Mouse (Mus musculus): Measurements from ENCODE around the gene Ttc8. TPM values are rescaled to one million over a fixed set of nuclear protein-coding genes. Genes with fewer than 3 reads are reported as not detected.
"Not testable (repeated sequence)": the region's sequence is repeated elsewhere in the genome, so short reads cannot be mapped to it uniquely, and the experiment has no call there.

Ttc8 gene
- 7.4 and 14.5 TPM in 2 replicates for total RNA-seq (2014; fragmentation: Nextera tagmentation)
- total RNA-seq (2017), result 0.70 and 16.3 TPM in 2 replicates

DNA sequence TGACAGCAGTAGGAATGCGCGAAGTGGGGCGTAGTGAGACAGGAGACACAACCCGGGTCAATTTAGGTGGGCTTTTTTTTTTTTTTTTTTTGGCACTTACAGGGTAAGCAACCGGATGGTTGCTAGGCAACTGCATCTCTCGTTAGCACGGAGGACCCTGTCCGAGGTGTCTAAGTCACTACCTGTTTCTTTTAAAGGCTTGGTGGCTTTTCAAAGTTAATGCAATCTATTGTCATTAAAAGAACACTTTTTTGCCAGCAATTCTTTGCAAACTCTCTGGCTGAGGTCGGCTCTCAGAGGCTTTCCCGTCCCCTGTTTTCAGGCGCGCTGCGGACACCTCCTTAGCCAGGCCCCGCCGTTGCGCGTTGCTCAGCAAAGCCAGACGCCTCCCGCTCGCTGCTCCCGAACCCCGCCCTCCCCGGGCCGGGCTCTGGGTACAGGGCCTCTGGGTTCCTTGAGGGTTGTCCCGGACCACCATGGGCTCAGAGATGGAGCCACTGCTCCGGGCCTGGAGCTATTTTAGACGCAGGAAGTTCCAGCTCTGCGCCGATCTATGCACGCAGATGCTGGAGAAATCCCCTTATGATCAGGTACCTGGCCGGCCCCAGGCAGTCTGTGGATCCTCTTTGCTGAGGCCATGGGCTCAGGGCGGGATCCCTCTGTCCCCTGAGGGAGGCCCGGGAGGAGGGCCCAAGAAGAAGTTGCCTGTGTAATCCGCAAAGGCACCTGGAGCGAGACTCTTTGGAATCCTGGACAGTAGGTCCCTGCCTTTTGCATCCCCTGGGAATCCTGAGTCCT, at the start of gene Ttc8:
Gene Ttc8 (plus strand): TSS at position 381 of the 798 bp plus-strand sequence.
- peak; percentile 99 for ATAC-seq (replicated peaks; ENCODE audit: low FRiP score, low TSS enrichment, poor library complexity, severe bottlenecking)

DNA sequence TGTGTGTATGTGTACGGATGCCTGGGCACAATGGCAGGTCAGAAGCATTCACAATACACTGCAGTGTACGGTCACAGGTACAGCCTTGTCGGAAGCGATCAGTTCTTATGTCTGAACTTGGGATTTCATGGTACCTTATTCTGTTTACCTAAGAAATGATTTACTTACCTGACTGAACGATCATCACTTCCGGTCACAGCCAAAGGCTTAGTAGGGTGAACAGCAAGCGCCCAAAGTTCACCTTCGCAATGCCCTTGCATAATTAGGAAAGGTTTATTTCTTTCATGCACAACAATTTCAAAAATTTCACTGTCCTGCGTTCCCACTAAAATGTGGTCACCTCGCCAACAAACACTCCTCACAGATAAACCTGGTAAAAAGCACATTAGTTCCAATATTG, 47.5 kb upstream of the Ttc8 start:
- no peak for ATAC-seq (replicated peaks; ENCODE audit: low FRiP score, low TSS enrichment, poor library complexity, severe bottlenecking)

DNA sequence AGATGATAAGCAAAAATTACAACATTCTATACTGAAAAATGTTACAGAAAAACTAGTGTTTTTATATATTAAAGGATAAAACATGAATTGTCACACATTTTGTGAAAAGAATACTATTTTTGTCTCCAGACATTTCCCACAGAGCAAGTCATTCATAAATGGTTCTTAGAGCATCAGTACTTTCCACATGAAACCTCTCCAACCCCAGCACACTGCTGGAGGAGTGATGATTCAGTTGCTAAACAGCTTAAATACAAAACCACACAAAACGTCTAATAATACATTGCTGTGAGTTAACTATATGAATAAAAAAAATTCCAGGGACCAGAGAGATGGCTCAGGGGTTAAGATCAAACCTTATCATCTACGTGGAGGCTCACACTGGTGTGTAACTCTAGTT, 45.2 kb upstream of the Ttc8 start:
- no peak for ATAC-seq (replicated peaks; ENCODE audit: low FRiP score, low TSS enrichment, poor library complexity, severe bottlenecking)

DNA sequence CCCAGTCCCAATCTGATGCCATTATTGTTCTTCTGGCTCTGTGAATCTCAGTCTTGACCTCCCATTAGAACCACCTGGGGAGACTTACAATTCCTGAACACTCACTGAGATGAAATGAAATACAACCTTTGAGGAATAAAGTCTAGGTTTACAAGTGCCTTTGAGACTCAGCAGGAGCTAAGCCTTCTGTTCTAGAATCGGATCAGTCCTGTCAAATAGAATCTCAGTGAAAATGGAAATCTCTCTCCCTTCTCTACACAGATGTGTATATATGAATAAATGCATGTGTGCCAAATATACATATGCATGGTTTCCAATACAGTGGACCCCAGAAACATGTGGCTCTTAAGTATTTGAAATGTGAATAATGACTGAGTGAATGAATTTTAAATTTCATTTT, 41.7 kb upstream of the Ttc8 start:
- no peak for ATAC-seq (replicated peaks; ENCODE audit: low FRiP score, low TSS enrichment, poor library complexity, severe bottlenecking)

DNA sequence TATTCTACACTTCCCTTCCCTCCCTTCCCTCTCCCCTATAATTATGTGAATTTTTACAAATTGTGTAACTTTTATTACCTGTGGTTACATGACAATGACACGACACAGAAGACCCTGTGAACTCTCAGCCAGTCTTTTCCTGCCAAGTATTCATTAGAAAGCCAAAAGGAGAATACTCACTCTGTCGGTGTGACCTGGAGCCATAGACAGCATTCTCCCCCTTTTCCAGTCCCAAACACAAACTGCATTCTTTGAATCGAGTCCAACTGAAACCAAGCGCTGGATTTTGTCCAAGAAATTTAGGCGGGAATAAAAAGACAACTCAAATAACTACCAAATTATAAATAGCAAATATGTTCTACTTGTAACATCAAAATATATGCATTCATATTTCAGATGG, 38.6 kb upstream of the Ttc8 start:
- no peak for ATAC-seq (replicated peaks; ENCODE audit: low FRiP score, low TSS enrichment, poor library complexity, severe bottlenecking)

DNA sequence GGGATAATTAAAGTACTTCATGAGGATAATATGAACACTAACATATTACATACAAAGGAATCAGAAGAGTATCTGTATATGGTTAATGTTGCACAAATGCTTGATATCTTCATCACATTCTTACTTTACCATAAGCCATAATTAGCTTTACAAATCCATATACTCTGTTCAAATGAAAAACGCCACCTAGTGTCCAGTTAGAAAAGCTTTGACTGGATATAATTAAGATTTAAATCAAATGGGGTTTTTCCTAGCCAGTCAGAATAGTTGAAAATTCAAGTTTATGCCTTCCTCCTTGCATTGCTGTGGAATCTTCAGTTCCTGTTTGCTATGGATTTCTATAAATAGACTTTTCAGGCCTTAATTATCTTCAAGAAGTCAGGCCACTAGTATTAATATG, 35.9 kb upstream of the Ttc8 start:
- peak; percentile 80 for ATAC-seq (replicated peaks; ENCODE audit: low FRiP score, low TSS enrichment, poor library complexity, severe bottlenecking)

DNA sequence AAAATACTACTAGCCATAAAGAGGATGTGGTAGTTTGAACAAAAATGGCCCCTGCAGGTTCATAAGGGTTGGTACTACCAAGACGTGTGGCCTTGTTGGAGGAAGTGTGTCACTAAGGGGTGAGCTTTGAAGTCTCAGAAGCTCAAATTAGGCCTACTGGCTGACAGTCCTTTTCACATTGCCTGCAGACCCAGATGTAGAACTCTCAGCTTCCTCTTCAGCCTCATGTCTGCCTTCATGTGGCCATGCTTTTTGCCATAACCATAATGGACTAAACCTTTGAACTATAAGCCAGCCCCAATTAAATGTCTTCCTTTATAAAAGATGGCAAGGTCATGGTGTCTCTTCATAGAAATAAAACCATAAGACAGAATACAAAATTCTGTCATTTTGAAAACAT, 23.6 kb upstream of the Ttc8 start:
- ATAC-seq (replicated peaks; ENCODE audit: low FRiP score, low TSS enrichment, poor library complexity, severe bottlenecking), result no peak

DNA sequence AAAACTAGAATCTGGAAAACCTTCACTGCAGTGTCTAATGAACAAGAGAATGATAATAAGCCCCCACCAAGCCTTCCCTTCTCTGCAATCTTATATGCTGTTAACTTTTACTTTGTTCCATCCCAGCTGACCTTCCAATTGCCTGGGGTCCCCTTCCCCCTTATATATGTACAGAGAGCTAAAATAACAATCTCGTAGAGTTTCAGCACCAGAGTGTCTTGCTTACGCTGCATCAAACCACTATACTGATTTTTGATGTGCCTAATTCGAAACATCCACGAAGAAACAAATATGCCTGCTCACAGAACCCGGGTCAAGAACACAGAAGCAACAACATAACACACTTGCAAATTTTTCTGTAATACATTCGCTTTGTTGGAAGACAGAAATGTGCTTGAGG, 20.7 kb upstream of the Ttc8 start:
- no peak for ATAC-seq (replicated peaks; ENCODE audit: low FRiP score, low TSS enrichment, poor library complexity, severe bottlenecking)

DNA sequence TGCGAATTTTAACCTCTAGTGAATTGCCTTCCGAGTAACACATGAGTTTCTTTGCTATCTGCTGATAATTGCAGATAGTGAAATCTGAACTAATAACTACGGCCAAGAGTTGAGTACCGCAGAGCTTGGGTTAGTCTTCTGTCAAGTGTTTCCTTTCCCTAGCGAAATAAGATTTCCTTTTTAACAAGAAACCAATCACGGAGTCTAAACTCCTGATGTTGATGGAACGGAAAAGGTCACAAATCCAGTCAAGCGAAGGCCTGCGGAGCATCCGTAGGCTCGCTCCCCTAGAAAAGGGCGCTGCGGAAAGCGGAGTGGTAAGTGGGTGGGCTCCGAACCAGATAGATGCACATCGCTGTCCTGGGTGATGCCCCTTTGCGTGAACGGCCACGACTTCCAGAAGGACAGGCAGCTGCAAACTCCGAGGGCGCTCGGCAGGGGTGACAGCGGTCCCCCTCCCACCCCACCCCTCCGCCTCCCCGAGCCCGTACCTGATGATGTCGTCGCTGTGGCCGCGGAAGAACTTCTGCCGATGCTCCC, 20.0 kb upstream of the Ttc8 start:
- 0 out of 2 replicates have a peak, but pooled peaks have one; percentile 35 for ATAC-seq (replicated peaks; ENCODE audit: low FRiP score, low TSS enrichment, poor library complexity, severe bottlenecking)

DNA sequence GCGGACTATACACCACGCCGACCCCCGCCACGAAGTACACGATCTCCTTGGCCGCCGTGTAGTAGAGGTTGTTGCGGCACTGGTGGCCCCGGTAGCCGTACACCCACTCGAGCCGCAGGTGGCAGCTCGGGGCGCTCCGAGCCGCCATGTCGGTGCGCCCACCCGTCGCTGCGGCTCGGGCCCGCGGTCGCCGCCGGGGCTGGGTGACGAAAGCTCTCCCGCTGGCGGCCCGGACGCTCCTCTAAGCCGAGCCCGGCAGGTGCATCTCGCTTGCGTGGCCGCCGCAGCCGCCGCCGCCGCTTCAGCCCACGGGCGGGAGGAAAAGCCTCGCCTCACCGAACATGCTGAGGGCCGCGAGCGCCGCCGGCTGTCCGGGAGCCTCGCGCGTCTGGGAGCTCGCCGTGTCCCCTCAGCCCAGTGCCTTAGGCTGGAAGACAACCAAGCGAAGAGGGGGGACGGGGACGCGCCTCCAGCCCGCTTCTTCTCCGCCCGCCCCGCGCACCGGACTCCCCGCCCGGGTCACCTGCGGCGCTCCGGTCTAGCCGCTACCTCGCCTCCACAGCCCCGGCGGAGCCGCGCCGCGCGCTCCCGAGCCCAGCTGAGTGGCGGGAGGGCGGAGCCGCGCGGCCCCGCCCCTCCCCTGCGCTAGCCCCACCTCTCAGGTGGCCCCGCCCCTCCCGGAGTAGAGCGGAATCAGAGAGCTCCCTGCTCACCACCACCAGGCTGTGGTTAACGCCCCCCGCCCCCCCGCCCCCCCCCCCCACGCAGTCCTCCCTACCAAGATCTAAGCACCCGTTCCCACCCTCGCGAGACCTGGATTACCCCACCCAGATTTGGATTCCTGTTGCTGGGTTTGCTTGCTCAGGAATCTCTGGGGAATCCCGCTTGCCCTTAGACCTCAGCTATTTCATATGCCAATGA, 19.2 kb upstream of the Ttc8 start, which contains the start of gene Eml5:
Gene Eml5 (minus strand): TSS at position 604 of the 921 bp plus-strand sequence.
- peak; percentile 88 for ATAC-seq (replicated peaks; ENCODE audit: low FRiP score, low TSS enrichment, poor library complexity, severe bottlenecking)

DNA sequence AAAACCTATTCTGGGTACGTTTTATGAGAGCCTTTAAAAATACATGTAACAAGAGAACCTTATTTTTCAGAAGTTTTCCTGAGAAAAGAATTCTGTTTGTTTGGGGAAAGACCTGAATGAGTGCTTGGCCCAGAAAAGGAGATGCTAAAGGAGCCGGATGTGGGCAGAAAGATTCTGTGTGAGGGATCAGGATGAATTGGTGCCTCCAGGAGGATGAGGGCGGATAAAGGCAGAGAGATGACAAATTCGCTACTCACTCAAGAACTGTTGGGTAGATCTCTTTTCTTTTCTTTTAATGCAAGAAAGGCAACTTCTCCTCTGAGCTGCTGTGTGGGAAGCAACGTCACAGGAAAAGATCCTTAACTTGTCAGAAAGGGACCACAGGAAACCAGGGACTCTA, 14.9 kb upstream of the Ttc8 start:
- ATAC-seq (replicated peaks; ENCODE audit: low FRiP score, low TSS enrichment, poor library complexity, severe bottlenecking), result no peak

DNA sequence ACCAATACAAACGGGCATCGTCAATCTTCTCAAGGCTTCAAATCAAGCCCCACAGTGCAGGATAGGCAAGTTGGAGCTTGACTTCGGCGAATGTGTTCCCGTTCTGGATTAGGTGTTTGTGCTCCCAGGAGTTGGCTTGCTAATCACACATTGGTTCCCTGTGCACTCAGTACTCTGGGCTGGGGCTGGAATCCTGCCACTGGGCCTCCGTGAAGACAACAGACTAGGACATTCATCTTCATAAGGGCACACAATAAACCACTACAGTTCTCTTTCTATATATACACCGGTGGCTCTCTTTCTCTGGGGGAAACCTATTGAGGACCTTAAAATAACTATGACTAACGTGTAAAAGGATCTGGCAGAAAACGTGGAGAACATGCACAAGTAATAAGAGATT, 10.3 kb upstream of the Ttc8 start:
- no peak for ATAC-seq (replicated peaks; ENCODE audit: low FRiP score, low TSS enrichment, poor library complexity, severe bottlenecking)

DNA sequence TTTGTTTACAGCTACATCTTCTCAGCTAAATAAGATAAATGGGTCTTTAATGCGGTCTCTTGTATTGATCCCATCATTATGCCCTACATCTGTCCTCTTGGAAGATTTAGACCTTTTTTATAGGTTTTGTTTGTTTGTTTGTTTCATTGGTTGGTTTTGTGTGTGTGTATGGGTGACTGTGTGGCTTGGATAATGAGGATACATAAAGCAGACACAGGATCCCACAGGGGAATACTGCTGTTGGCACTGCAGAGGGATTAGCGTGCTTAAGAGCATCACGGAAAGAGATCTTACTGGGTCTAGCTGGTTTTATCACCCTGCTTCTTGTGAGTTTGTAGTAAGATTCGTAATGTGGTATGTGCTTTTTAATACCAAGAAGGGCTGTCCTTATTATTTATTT, 10.8 kb downstream of the Ttc8 start:
- ATAC-seq (replicated peaks; ENCODE audit: low FRiP score, low TSS enrichment, poor library complexity, severe bottlenecking), result no peak

DNA sequence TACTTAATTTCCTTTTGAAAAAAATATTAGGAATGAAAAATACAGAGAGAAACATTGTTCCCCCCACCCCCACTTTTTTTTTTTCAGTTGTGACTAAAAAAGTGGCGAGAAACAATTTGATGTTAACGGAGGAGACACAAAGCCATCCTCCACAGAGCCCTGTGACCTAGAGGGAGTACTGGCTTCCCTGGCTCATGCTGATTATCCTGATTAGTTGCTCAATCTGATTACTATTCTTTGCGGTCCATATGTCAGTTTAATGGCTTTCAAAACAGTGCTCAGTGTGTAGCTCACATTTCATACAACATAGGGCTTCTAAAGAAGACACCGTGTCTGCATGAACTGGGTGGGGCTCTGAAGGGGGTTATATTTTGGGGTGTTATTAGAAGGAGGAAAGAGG, 12.1 kb downstream of the Ttc8 start:
- no peak for ATAC-seq (replicated peaks; ENCODE audit: low FRiP score, low TSS enrichment, poor library complexity, severe bottlenecking)

DNA sequence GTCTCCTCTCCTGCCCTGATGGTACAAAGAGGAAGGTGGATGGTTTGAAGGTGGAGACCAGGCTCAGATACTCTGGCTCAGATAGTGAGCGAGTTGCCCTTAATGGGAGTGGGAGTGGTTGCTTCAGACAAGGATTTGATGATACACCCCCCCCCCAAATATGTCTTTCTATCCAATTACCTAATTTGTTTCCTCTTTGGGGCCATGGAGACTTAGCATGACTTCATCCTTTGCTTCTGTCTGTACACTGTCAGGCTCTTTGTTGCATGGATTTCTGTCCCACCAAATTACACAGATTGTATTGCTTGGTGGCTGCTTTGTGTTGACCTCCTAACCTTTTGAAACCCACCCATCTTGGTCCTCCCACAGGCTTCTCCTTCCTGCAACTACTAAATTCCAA, 12.5 kb downstream of the Ttc8 start:
- ATAC-seq (replicated peaks; ENCODE audit: low FRiP score, low TSS enrichment, poor library complexity, severe bottlenecking), result no peak

DNA sequence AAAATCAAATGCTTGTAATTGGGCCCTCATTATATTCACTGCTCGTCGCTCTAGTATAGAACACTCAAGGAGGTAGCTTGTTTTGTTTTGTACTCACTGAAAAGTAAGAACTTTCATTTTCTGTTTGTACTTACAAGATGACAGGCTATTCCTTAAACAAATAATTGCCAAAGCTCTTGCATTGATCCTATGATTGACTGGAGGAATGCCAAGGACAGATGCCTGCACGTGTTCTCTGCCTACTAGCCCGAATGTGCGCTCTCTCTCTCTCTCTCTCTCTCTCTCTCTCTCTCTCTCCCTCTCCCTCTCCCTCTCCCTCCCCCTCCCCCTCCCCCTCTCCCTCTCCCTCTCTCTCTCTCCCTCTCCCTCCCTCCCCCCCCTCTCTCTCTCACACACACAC, 30.9 kb downstream of the Ttc8 start:
- not testable (repeated sequence) for ATAC-seq (replicated peaks; ENCODE audit: low FRiP score, low TSS enrichment, poor library complexity, severe bottlenecking)

DNA sequence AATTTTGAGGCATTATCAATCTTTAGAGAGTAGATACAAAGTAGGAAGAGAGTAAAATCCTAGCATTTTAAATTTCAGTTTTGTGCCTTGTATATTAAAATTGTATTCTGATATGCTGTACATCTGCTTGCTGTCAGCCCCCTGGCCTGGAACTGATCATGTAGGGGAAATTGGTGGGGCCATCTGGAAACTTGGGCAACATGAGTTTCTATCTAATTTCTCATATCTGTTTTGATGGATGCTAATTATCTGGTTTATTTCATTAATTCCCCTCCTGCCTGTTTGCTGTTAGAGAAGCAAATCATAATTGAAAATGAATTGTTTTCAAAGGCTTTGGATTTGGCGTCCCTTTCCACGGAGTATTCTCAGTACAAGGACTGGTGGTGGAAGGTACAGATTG, 36.6 kb downstream of the Ttc8 start:
- ATAC-seq (replicated peaks; ENCODE audit: low FRiP score, low TSS enrichment, poor library complexity, severe bottlenecking), result no peak

DNA sequence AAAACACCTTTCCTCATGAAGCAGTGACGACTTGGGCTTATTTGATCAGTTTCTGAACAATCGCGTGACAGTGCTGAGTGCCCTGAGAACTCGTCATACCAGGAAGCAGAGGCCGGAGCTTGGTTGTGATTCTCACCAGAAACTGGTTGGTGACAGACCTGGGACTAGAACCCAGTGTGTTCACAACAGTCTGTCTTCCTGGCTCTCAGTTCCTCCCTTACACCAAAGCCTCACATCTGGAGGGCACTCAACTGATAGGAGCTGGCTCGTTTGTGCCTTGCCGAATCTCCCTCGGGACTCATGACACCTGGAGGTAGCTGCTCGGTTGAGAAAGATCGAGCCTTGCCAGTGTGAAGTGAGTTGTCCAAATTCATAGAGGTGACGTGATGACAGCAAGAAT, 37.1 kb downstream of the Ttc8 start:
- ATAC-seq (replicated peaks; ENCODE audit: low FRiP score, low TSS enrichment, poor library complexity, severe bottlenecking), result no peak

DNA sequence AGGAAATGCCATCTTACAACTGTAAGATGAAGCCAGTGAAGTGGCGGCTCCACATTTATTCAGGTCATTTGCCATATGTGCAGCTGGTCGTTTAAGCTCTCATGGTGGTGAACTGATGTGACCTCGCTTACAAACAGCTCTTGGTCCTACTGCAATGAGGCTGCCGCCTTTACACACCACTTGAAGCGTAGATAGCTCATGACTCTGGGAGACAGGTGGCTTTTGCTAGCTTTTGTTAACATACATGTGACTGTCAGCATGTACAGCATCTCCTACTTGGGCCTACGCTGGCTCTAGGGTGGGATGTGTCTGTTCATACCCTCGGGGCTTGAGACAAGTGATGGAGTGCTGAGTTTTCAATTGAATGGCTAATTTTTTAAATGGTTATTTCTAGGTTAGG, 40.6 kb downstream of the Ttc8 start:
- no peak for ATAC-seq (replicated peaks; ENCODE audit: low FRiP score, low TSS enrichment, poor library complexity, severe bottlenecking)

DNA sequence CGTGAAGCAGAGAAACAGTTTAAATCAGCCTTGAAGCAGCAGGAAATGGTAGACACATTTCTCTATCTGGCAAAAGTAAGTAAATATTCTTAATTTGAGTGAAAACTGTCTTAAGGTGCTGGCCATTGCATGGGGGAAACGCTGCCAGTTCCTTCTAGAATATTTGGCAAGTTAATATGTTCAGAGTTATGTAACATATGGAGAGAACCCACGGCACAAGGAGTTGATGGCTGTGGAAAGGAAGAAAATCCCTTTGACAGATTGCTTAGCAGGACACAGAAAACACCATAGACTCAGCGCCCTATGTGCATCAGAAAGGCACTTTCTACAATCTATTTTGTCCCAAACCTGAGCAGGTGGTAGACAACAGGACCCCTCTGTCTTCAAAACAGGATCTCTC, 41.0 kb downstream of the Ttc8 start:
- ATAC-seq (replicated peaks; ENCODE audit: low FRiP score, low TSS enrichment, poor library complexity, severe bottlenecking), result no peak
